Comparison of ENCODE assay signal across 8 mouse cellular contexts in the genomic region with DNA sequence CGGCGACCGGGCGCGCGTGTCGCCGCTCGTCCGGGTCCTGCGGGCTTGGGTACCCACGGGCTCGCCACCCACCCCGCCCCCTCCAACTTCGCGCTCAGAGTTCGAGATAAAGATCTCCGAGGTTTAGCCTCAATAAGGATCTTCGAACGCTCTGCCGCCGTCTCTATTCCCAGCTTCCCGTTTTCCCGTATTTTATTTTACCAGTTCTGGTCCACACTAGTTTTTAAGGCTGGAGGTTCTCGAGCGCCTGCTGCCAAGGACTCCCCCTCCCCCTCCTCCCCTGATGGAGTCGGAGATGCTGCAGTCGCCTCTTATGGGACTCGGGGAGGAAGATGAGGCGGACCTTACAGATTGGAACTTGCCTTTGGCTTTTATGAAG. TPM values are rescaled to one million over a fixed set of nuclear protein-coding genes. Genes with fewer than 3 reads are reported as not detected.
DNase-seq lines count a peak whose midpoint lies in the region; ATAC-seq and TF ChIP-seq lines count a peak whose summit lies in the region.

No protein-coding gene starts in this region.

- WGBS in heart, adult 2 months = under 1% methylated on average over 30 of the region's 30 CpGs
- WGBS in bone marrow, adult 2 months = under 1% methylated on average over 30 of the region's 30 CpGs
- WGBS in hindbrain, embryonic 16.5 days = under 1% methylated on average over 30 of the region's 30 CpGs
- under 1% methylated on average over 30 of the region's 30 CpGs for WGBS in midbrain, embryonic 14.5 days

- intact Hi-C loops in heart, adult 2 months (cut with DNase I) = loop anchor here (2.0 to 5.0 kb wide), 2 partner anchors 81 to 111 kb away; partner anchors contain the start of gene Endov

- TF ChIP-seq CTCF in heart, adult 2 months (IDR thresholded peaks at IDR 0.05) = no peak
- no peak for TF ChIP-seq CTCF in bone marrow, adult 2 months (IDR thresholded peaks at IDR 0.05; ENCODE audit: control insufficient read depth, insufficient read depth, low read length)

- DNase-seq in heart, adult 2 months = peak in 1 of 2 experiments; percentile 5
- DNase-seq in heart, adult 18-20 months = no peak
- peak; percentile 43 for DNase-seq in 3T3-L1 (ENCODE audit: low read depth, low spot score)
- peak; percentile 20 for DNase-seq in midbrain, embryonic 14.5 days
- DNase-seq in layer of hippocampus, adult 18-20 months (ENCODE audit: low spot score in 2 of 2) = no peak
- no peak for DNase-seq in urinary bladder, postnatal 4 days (ENCODE audit: low spot score in 2 of 2)

- H3K27me3 ChIP-seq in heart, adult 2 months (ENCODE audit: control insufficient read depth, insufficient read depth, low read length) = no peaks in the 10 kb centered on the region
- H3K27me3 ChIP-seq in hindbrain, embryonic 16.5 days (replicated peaks; ENCODE audit: control insufficient read depth, insufficient read depth, low read length) = no peaks in the 10 kb centered on the region
- no peaks in the 10 kb centered on the region for H3K27me3 ChIP-seq in midbrain, embryonic 14.5 days (ENCODE audit: control insufficient read depth, insufficient read depth, low read length)

- H3K4me1 ChIP-seq in heart, adult 2 months (ENCODE audit: control insufficient read depth, insufficient read depth, low read length) = peaks cover 10% of the 10 kb centered on the region; the same call in 1 of the 2 replicates
- H3K4me1 ChIP-seq in bone marrow, adult 2 months (ENCODE audit: control insufficient read depth, insufficient read depth, low read length) = no peaks in the 10 kb centered on the region
- peaks cover 11% of the 10 kb centered on the region for H3K4me1 ChIP-seq in hindbrain, embryonic 16.5 days (ENCODE audit: control insufficient read depth, insufficient read depth, low read depth, low read length)
- H3K4me1 ChIP-seq in midbrain, embryonic 14.5 days (ENCODE audit: control insufficient read depth, insufficient read depth, low read length) = peaks cover 11% of the 10 kb centered on the region

- H3K4me3 ChIP-seq in heart, adult 2 months = peak overlapping the region; percentile 84
- peak overlapping the region; percentile 88 for H3K4me3 ChIP-seq in bone marrow, adult 2 months (replicated peaks; ENCODE audit: control insufficient read depth, low read depth, low read length)
- peak overlapping the region; percentile 63 for H3K4me3 ChIP-seq in hindbrain, embryonic 16.5 days (ENCODE audit: low read length)
- H3K4me3 ChIP-seq in midbrain, embryonic 14.5 days (replicated peaks; ENCODE audit: low read depth, low read length) = peak overlapping the region; percentile 98

- H3K27ac ChIP-seq in heart, adult 2 months = peak overlapping the region; percentile 81
- H3K27ac ChIP-seq in bone marrow, adult 2 months (ENCODE audit: control insufficient read depth, insufficient read depth, low read depth, low read length, poor library complexity) = peak overlapping the region; percentile 8; the same call in 1 of the 2 replicates
- peak overlapping the region; percentile 87 for H3K27ac ChIP-seq in hindbrain, embryonic 16.5 days (ENCODE audit: low read depth, low read length)
- H3K27ac ChIP-seq in midbrain, embryonic 14.5 days (replicated peaks; ENCODE audit: low read depth, low read length) = peak overlapping the region; percentile 79

- H3K9me3 ChIP-seq in hindbrain, embryonic 16.5 days (ENCODE audit: control insufficient read depth, low read length) = no peaks in the 10 kb centered on the region
- H3K9me3 ChIP-seq in midbrain, embryonic 14.5 days (ENCODE audit: control insufficient read depth, low read length) = no peaks in the 10 kb centered on the region

- peaks cover 3% of the 10 kb centered on the region for H3K79me2 ChIP-seq in heart, adult 2 months (replicated peaks; ENCODE audit: control insufficient read depth, insufficient read depth, low read length)

- H3K4me2 ChIP-seq in hindbrain, embryonic 16.5 days (ENCODE audit: low read length) = peak overlapping the region; percentile 96
- H3K4me2 ChIP-seq in midbrain, embryonic 14.5 days (ENCODE audit: low read length) = peak overlapping the region; percentile 94

- no peak for TF ChIP-seq POLR2A in heart, adult 2 months (IDR thresholded peaks at IDR 0.05; ENCODE audit: insufficient read depth, low read depth, low read length)
- TF ChIP-seq POLR2A in bone marrow, adult 2 months (IDR thresholded peaks at IDR 0.05; ENCODE audit: borderline replicate concordance, control insufficient read depth, low read depth, low read length) = no peak

- no peak for ATAC-seq in hindbrain, embryonic 16.5 days
- no peak for ATAC-seq in midbrain, embryonic 14.5 days (ENCODE audit: low FRiP score, low TSS enrichment)

- H3K36me3 ChIP-seq in heart, adult 2 months (ENCODE audit: control insufficient read depth, insufficient read depth, low read length) = peaks cover 6% of the 10 kb centered on the region; the same call in 1 of the 2 replicates
- H3K36me3 ChIP-seq in hindbrain, embryonic 16.5 days (ENCODE audit: control insufficient read depth, insufficient read depth, low read length) = no peaks in the 10 kb centered on the region
- no peaks in the 10 kb centered on the region for H3K36me3 ChIP-seq in midbrain, embryonic 14.5 days (ENCODE audit: control insufficient read depth, insufficient read depth, low read length)

- TF ChIP-seq EP300 in heart, adult 2 months (IDR thresholded peaks at IDR 0.05; ENCODE audit: insufficient read depth, low read depth, low read length) = no peak

- H3K9ac ChIP-seq in heart, adult 2 months (ENCODE audit: low read depth, low read length) = peak overlapping the region; percentile 94
- peak overlapping the region; percentile 80 for H3K9ac ChIP-seq in hindbrain, embryonic 16.5 days (ENCODE audit: low read depth, low read length)
- H3K9ac ChIP-seq in midbrain, embryonic 14.5 days (replicated peaks; ENCODE audit: low read length) = peak overlapping the region; percentile 96

RNA-seq across cellular contexts. Expression of gene Rptor, which starts 0.8 kb away (rescaled TPM):
- 10 to 100 TPM; 32.1 to 32.4 TPM for total RNA-seq in heart, adult 2 months (2021)
- polyA plus RNA-seq in heart, adult 2 months (2012; rRNA removed) = 19.7 and 20.6 TPM in 2 replicates
- total RNA-seq in heart, adult 18-20 months (2021) = 10 to 100 TPM; 30.4 to 34.0 TPM
- 7.4 and 15.6 TPM in 2 replicates for polyA plus RNA-seq in bone marrow, adult 2 months (2011; ENCODE audit: insufficient read depth, insufficient read length, low replicate concordance, missing spikeins)
- 8.5 and 10.1 TPM in 2 replicates for polyA plus RNA-seq in hindbrain, embryonic 16.5 days (2015; fragmentation: Nextera tagmentation; extraction: Ambion mirVana)
- 10.8 and 12.4 TPM in 2 replicates for polyA plus RNA-seq in midbrain, embryonic 14.5 days (2014; fragmentation: Nextera tagmentation; extraction: Ambion mirVana)
- total RNA-seq in layer of hippocampus, adult 18-20 months (2021) = 10 to 100 TPM; 56.0 to 61.1 TPM

RNA-seq across cellular contexts. Expression of gene Nptx1, which starts 56.0 kb away (rescaled TPM):
- total RNA-seq in heart, adult 2 months (2021) = under 1 TPM; 0.09 to 0.23 TPM
- 0.12 and 0.16 TPM in 2 replicates for polyA plus RNA-seq in heart, adult 2 months (2012; rRNA removed)
- under 1 TPM; 0.07 to 0.13 TPM for total RNA-seq in heart, adult 18-20 months (2021)
- polyA plus RNA-seq in bone marrow, adult 2 months (2011; ENCODE audit: insufficient read depth, insufficient read length, low replicate concordance, missing spikeins) = not detected in 2 replicates
- 15.6 and 22.4 TPM in 2 replicates for polyA plus RNA-seq in hindbrain, embryonic 16.5 days (2015; fragmentation: Nextera tagmentation; extraction: Ambion mirVana)
- 10.1 and 11.3 TPM in 2 replicates for polyA plus RNA-seq in midbrain, embryonic 14.5 days (2014; fragmentation: Nextera tagmentation; extraction: Ambion mirVana)
- 100 to 1,000 TPM; 492 to 504 TPM for total RNA-seq in layer of hippocampus, adult 18-20 months (2021)

Comparison
In these comparisons a context has a peak if more than half of its experiments do, and no peak if none do; other contexts are left out.
1. DNase-seq: peak in 3T3-L1 (single experiment) and midbrain, embryonic 14.5 days (single experiment); none in heart, adult 18-20 months (0 of 2), layer of hippocampus, adult 18-20 months (0 of 2) and urinary bladder, postnatal 4 days (0 of 2).
2. H3K27ac ChIP-seq: peak in every context shown above with its lines; median percentile 87 in hindbrain, embryonic 16.5 days; 81 in heart, adult 2 months; 79 in midbrain, embryonic 14.5 days; 8 in bone marrow, adult 2 months.
3. Peak in every context shown above with its lines, with median percentiles within 50 percentile points of each other: H3K4me3 ChIP-seq and H3K9ac ChIP-seq.